Mouse (Mus musculus) liver, embryonic 14.5 days (tissue): ENCODE measurements around the gene Ttc29.

ENCODE experiments used
- CTCF ChIP-seq: IDR thresholded peaks from 2 replicates; pipeline ENCODE4 v1.5.1; 2016; ENCODE audit warnings: antibody characterized with exemption, low read depth, control low read depth
- EP300 ChIP-seq: IDR thresholded peaks from 2 replicates; pipeline ENCODE4 v1.6.1; 2016; ENCODE audit warnings: antibody characterized with exemption, low read depth

DNA sequence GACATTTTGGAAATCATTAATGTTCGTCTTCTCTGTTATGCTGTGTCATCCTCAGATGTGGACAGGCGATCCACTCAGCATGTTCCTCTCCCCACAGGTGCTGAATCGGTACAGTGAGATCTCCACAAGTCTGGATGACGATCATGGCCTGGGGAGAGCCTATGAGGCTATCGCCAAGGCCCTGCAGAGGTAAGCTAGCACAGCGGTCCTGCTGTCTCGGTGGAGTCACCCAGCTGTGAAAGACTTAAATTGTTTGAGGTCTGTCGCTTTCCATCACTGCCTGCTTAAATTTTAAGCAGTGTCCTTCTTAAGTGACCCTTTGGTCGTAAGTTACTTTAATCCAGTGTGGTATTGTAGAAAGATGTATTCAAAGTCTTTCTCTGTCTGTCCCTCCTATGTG lies 102.5 kb downstream of the Ttc29 start:
- TF ChIP-seq EP300 (no peak), CTCF (no peak)
